Mouse (Mus musculus) layer of hippocampus, postnatal 36 days (tissue): ENCODE measurements around the gene Akt3. TPM values are rescaled to one million over a fixed set of nuclear protein-coding genes. Genes with fewer than 3 reads are reported as not detected.

Experiments used
- DNase-seq, 2 experiments: peaks; one replicate each; pipeline ENCODE4 v3.0.0; 2022
- total RNA-seq, 2 experiments: library from RNA; stranded (reverse); gene quantifications; 2 replicates each; pipeline ENCODE4 v1.2.3; 2021

The Akt3 gene
- total RNA-seq, 2 experiments from 2014 or later = 239 TPM

DNA sequence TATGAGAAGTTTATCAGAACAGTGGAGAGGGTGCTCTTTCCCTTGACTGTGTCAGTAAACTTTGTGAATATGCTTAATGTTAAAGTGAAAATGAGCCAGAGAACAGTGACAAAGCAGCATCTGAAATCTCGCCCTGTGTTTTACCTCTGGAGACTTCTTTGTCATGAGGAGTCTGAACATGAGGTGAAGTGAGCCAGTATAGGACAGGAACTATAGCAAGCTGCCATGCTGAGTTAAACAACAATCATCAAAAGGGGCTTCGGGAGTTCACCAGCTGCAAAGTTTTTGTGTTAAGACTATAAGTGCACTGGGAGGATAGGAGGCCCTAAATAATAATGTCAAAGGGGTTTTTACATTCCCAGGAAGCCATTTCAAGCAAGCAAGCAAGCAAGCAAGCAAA is 71.3 kb downstream of the Akt3 start:
- no peak for DNase-seq

DNA sequence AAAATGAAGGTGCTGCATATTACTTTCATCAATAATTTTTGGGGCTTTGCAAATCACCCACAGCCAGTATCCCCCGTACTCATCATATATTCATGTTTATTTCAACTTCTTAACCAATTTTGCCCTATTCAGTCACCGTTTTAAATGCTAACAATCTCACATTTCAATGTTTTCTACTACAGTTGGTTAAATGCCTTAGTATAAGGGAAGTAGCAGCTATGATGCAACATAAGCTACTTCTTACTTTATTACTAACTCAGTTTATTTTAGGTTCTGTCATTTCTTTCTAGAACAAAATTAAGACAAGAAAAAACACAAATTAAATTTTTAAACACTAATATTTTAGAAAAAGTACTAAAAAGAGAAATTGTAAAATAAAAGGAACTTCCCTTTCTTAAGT is 78.4 kb downstream of the Akt3 start:
- DNase-seq = no peak

DNA sequence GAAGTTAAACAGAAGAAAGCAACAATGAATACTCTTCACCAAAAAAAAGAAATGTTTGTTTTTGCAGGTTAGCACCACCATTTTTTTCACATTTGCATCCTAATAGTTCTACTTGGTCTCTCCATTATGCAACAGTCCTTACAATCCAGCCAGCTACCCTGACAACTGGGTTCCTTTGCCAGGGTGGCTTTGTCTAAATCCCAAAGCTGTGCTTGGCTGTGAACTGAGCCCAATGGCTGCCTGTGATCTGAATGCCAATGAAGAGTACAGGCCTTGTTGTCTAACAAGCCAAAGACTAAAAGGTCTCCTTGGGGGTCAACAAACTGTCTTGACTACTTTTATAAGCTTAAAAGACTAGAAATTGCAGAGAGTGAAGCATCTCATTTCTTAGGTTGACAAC is 82.6 kb downstream of the Akt3 start:
- peak; percentile 50 to 62 for DNase-seq

DNA sequence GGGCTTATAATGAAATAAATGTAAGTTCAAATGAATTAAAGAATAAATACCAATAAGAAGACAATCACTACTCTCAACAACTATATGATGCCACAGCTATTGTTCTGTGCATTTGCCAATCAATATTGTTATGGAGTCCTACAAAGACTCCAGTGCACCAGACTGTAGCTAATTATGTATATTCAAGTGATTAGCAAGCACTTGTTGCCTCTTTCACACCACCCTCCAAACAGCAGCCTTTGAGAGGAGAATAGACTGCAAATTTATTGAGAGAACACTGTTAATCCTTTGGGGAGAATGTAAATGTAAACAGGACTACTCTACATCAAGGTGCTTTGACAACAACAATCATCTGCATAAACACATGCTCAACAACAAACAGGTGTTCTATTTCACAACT is 86.7 kb downstream of the Akt3 start:
- no peak for DNase-seq

DNA sequence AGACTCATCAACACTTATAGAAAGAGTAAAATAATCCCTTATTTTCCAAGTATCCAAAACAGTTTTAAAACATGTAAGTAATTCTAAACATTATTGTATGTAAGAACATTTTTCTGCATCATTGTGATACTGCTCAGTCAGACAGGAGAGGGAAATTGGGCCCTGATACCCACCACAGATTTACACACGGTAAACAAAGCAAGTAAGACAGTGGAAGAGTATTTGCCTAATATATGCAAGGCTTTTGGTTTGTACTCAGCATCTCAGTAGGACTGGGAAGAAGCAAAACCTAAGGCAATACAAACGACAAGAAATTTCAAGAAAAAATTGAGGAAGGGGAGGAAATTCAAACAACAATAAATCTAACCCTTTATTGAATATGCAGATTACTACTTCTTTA is 92.2 kb downstream of the Akt3 start:
- DNase-seq = no peak

DNA sequence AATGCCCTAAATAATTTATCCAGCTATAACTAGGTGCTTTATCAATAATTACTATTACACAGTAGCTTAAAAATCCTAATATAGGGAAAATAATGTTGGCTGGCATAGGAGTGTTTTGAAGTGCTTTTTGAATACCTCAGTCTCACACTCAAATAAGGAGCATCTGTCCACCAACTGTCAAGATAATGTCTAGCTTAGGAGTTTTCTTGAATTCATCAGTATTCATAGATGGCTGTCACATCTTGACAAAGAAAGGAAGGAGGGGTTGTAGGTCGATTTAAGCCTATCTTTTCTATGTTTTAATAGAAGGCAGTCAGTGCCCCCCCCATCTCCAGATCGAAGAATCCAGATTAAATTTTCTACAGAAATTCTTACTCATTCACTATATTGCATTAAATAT is 92.7 kb downstream of the Akt3 start:
- DNase-seq = no peak

DNA sequence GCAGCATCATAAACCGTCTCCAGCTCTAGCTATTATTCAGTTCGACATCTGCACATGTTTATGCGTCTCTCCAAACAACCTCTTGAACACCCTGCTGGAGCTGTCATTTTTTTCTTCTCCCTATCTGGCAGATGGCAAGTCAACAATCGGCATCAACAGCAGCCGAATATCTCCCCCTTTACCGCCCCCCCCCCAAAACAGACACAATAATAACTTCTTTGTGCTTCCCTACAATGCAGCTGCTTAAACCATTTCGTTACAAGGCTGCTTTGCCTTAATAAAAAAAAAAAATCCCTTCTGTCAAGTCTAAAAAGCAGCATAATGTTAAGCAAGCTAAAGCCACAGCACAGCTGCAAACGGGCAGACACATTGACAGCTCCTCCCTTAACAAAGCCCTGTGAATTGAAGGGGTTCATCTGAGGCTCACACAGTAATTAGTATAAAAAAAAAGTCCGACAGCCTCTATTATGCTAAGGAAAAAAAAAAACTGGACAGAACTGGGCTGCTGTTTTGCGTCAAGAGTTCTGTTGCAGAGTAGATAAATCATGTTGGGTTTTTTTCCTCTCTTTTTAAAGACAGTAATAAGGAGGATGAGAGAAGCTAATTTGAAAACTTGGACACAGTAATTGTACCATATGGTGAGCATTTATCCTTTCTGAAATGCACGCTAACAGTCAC is 107.5 kb downstream of the Akt3 start:
- DNase-seq = peak in 1 of 2 experiments; percentile 31

DNA sequence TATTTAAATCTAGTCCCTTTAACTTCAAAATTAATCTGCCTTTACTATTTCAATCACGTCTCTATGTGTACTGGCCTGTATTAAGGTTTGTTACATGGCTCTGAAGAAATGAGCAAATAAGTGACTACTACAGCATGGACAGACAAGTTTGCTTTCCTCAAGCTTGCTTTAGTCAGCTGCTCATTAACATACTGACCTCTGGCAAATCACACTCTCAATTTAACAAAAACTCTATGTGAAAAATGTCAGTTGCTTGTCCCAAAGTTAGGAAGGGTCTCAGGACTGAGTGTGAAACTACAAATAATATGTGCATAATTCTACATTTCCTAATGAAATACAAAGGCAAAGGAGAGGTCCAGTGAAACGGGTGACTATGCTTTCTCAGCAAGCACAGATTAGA is 109.3 kb downstream of the Akt3 start:
- DNase-seq = no peak

DNA sequence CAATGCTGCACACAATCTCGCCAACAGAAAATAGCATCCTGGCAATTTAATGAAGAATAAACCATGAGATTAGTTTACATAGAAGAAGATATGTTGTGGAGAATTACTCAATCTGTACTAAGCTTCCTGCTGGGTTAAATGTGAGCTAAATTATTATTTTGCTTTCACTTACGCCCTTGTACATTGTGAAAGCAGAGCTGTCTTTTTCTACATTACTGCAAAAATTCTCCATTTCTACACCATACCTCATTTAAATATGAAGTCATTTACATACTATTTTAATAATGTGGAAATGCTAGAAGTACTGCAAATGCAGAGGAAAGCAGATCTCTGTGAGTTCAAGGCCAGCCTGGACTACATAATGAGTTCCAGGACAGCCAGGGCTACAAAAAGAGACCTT is 116.5 kb downstream of the Akt3 start:
- DNase-seq = no peak

DNA sequence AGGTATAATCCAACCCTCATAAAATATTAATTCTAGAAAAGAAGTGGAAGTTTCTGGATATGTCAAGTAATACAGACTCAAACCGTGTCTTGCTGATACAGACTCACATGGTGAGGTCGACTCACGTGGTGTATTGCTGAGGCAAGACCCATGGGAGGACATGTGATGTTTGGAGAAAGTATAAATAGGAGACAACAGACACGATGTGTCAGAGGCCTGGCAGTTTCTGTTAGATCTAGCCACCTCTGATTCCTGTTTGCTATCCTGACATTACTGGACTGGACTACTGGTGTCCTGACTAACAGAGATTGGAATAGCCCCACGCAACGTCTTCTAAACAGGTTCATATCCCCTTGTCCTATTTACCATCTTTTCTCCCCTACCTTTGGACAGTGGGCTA is 118.4 kb downstream of the Akt3 start:
- no peak for DNase-seq

DNA sequence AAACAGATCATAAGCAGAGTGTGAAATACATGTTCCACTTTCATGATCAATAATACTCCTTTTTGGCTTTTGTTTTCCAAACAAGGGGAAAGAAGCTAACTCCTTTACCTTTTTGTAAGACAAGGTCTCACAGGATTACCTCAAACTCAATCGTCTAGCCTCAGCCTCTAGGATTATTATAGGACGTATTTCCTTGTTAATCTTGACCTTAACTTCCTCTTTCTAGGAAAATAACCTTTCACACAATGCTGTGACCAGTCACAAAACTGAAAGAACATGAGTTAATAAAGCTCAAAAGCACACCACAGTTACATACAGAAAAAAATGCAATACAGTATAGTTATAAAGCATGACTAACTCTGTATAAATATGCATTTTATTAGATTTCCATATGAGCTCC is 126.5 kb downstream of the Akt3 start:
- no peak for DNase-seq

DNA sequence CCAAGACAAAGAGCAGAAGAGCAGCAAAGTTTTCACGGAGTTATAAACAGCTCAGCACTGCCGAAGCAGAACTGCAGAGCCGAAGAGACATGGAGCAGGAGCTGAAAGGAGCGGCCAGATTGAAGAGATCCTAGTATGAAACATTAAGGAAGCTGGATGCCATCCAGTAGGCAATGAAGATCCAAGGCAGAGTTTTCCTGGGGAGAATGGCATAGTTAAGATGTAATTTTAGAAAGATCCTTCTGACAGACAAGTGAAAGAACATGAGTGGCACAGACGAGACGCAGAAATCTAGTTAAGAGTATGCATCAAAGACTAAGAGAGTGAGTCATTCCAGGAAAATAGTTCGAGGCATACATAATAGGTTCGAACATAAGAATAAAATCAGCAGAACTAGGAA is 131.3 kb downstream of the Akt3 start:
- DNase-seq = peak in 1 of 2 experiments; percentile 16

DNA sequence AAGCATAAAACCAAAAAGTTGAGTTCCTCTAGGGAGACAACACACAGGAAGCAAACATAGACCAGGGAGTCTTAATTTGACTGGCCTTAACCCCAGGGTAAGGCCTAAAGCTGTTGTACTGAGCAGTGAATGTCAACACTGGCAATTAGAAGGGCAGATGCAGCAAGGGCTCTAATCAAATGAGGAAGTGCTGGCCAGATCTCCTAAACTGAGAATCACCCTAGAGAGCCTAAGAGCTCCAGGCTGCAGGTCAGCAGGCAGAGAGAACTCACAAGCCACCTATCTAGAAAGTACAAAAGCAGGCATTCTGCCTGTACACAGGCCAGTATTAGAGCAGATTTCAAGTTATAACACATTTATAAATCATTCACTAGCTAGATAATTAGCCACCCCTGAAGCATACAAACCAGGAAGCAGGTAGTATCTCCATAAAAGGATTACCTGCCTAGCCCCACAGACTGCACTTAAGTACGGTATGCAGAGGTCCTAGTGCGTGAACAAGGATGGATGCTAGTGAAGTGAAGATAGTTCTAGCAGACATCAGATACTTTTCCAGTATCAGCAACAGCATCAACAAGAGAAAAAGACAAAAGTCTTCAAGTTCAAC is 147.2 kb downstream of the Akt3 start:
- DNase-seq = no peak

DNA sequence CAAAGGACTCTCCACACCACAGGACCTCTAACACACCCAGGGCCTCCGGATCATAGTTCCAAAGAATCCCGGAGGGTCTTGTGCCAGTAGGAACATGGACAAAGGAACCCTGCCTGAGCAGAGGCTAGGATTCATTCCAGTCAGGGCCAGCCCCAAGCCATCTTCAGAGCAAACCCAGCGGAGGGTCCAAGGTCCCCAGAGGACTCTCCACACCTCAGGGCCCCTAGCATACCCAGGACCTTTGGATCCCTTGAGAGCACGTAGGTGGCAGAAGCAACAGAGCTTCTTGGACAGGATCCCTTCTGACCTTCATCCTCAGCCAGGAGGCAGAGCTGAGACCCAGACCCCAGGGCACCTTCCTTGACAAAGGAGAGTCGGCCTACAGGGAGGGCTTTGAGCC is 167.5 kb downstream of the Akt3 start:
- DNase-seq = no peak

DNA sequence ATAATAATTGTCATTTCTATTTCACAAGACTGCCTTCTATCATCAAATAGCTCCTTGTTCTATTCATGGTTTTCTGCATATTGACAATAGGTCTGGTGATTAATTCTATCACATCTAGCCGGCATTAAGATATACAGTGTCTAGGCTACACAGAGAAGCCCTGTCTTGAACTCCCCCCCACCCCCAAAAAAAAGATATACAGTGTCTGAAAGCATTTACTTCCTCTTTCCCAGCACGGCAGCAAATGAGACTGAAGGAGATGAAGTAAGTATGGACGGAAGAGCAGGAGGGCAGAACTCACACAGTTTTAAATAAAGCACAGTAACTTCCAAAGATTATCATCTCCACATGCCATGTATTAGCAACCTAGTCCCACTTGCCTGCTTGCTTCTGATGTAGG is 168.5 kb downstream of the Akt3 start:
- DNase-seq = no peak

DNA sequence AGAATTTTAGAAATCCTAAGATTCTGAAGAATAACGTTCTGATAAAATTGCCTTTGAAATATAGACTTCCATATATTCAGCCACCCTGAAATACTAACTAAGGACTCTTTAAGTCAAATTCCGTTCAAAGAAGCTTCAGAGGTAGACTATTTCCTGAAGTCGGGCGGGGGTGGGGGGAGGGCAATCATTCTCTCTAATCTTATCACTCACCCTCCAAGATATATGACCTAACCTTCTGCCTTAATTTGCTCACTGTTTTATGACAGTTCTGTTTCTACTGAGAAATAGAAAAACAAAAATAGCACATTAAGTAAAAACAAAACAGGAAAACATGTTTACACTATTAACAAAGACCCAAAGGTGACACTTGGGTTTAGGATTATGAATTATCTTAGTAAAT is 169.0 kb downstream of the Akt3 start:
- DNase-seq = no peak

DNA sequence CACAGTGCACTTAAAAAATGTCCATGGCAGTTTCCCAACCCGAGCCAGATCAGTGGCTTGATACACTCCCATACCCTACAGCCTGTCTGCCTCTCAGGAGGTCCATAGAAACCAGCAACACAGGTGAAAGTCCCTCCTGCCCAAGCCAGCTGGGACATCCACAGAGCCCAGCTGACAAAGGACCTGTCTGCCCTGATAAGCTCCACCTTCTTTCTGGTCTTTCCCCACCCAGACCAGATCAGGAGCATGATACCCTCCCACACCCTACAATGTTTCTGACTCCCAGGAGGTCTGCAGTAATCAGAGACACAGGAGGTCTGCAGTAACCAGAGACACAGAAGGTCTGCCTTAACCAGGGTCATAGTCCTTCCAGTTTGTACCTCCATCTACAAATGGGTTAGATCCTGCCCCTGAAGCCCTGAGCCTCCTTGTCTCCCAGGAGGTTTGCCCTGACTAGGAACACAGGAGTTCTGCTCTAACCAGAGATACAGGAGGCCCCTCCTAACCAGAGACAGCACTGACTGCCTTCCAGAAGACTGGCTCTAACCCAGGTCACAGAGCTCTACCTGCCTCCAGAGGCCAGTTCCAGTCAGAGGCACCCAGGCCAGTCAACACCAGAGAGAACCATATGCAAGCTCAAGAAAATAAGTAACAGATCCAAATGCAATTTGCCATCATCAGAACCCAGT is 175.9 kb downstream of the Akt3 start:
- no peak for DNase-seq

DNA sequence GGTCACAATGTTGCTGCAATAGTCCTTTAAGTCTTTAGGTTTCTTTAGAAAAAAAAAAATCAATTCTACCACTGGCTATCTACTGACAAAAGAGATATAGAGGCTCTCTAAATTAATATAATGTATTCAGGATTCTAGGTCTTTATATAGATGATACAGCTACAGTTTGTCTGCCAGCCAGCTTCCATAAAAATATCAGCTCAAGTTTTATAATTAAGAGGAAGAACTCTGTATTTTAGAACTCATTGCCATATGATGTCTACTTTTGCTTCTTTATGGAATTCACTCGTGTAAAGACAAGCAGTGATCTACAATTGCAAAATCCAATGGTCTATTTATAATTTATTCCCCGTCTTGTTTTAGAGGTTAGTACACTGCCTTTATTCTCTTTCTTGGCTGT is 188.8 kb downstream of the Akt3 start:
- DNase-seq = no peak

DNA sequence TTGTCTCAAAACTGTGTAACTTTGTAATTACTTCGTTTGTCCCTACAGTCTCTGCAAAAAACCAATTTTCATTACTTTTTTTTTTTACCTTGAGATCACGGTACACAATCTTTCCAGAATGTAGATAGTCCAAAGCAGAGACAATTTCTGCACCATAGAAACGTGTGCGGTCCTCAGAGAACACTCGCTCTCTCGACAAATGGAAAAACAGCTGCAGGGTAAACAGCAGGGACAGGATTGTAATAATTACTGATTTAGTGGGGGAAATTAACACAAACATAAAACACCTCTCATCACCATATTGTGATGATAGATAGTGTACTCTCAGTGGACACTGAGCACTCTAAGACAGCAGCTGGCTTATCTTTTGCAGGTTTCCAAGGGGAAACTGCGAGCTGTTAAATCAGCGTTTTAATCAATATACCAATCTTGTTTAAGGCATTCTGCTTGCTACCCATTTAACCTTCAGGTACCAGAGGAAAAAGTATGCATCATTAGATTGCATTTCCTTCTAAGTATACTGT is 190.8 kb downstream of the Akt3 start:
- DNase-seq = no peak

DNA sequence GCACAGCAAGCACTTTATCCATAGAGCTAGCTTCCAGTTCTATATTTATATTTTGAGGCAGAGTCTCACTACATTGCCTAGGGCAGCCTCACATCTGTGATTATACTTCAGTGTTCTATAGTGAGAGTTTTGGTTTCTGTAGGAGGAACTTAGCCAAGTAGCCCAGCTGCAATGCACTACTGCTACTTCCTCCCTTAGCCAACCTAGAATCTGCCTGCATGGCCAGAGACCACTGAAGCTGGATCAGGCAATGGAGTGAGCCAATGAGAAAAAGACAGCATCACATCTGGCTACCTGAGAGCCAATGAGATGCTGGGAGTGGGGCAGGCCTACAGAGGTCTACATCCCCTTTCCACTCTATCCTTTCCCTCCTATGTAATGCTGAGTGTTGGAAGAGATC is 192.3 kb downstream of the Akt3 start:
- no peak for DNase-seq

DNA sequence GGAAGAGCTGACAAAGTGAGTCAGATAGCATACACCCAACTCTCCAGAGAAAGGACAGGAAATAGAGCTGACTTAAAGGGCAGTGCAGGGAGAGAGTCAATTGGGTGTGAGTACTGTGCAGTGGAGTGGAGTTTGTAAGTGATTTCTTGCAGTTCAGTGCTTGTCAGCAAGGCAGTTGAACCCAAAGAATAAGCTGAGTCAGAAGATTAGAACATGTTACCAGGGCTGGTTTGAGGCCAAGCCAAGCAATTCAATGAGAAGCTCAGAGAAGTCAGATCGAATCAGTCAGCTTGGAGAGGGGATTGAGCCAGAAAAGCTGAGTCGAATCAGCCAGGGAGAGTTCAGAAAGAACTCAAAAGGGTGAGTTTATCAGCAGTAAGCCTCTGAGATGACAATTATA is 196.2 kb downstream of the Akt3 start:
- DNase-seq = no peak

DNA sequence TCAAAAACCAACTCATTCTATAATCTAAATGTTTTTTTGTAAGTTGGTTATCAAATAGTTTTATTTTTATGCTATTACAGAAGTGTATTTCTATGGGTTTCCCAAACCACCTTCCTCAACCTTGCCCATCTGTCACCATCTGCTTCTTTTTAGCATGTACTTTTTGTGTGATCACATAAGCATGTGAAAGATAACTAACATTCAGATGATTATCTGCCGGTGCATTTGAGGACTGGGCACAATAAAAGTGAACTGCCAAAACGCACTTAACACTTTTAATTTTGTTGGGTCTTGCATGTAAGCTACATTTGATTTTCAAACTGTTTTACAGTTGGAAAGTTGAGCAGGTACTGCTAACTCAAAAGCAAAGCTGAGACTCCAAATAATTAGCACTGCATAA is 203.1 kb downstream of the Akt3 start:
- no peak for DNase-seq

DNA sequence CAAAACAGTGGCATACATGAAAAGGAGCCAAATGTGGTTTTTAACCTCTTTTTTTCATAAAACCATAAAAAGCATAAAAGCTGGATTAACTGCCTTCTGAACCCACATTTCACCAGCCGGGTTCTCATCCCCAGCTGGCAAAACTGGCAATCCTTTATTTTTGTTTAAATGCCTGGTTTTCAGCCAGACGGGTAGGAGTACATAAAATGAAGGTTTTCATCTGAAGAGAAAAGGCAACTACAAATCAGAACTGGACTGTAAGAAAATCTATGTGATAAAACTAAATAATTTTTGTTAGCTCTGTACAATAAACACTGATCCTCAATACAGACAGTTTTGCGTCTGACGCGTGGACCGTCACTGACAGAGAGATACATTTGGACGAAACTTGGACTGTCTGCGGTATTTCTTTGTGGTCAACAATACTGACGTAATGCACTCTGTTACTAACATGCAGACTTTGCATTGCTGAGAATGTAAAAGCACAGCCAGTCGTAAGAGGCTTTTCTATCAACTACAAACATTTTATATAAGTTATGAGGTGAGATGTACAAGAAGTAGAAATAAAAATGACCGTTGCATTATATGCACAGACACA is 206.5 kb downstream of the Akt3 start:
- DNase-seq = peak in 1 of 2 experiments; percentile 47

DNA sequence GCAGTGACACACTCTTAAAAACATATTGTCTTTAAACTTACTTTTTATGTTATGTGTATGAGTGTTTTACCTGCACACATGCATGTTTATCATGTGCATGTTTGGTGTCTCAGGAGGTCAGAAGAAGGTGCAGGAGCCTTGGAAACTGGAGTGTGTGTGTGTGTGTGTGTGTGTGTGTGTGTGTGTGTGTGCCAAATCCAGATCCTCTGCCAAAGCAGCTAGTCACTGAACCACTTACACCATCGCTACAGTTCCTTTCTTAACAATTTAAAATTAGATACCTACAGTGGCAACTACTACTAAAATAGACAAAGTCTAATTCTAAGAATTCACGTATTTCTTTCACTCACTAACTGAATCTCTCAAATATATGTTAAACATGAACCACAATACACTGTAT is 209.2 kb downstream of the Akt3 start:
- DNase-seq = no peak
